Mouse (Mus musculus) cerebral cortex, adult 2 months (tissue): ENCODE measurements around the gene Fgd3.

Source experiments
- WGBS: fragments of 180-500 bp; shearing (Covaris S2); methylation state at CpG from one replicate; pipeline ENCODE4 v1.1.7; 2018; 5-methylcytosine and 5-hydroxymethylcytosine counted together

Fgd3 gene

GRCm38 (mm10) chr13:49338893-49339546, 18.9 kb upstream of the Fgd3 start:
- WGBS: 66% methylated on average over 7 of the region's 7 CpGs

- WGBS: 67% methylated on average over 12 of the region's 12 CpGs
Measured at GRCm38 (mm10) chr13:49335077-49335982, 15.2 kb upstream of the Fgd3 start.

DNA sequence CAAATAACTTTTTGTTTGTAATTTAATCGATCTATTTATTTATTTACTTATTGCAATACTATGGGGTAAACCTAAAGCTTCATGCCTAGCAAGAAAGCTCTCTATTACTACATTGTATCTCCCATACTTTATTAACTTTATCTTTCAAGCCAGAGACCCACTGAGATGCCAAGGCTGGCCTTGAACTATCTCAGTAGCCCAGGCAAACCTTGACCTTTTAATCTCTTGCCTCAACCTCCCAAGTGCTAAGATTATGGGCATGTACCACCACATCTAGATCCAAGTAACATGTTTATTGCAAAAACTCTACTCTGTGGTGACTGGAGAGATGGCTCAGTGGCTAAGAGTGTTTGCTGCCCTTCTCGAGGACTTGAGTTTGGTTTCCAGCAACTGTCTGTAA, 13.1 kb upstream of the Fgd3 start:
- WGBS: 78% methylated on average over 2 of the region's 2 CpGs

DNA sequence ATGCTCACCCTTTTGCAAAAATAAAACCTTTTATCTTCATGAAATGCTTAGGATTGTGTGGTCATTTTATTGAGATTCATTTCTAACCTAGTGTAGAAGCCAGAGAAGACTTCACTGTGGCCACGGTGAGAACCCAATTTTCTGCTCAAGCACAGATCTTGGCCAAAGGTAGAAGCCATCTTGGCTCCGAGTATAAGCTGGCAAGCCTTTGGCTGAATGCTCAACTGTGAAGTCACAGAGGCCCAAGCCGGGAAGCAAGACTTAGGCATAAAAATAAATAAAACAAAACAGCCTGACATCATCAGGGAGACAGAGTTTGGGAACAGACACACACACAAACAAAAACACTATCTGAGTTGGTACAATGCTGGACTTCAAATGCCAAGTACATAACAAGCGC, 8.0 kb upstream of the Fgd3 start:
- WGBS: 53% methylated on average over 4 of the region's 4 CpGs

DNA sequence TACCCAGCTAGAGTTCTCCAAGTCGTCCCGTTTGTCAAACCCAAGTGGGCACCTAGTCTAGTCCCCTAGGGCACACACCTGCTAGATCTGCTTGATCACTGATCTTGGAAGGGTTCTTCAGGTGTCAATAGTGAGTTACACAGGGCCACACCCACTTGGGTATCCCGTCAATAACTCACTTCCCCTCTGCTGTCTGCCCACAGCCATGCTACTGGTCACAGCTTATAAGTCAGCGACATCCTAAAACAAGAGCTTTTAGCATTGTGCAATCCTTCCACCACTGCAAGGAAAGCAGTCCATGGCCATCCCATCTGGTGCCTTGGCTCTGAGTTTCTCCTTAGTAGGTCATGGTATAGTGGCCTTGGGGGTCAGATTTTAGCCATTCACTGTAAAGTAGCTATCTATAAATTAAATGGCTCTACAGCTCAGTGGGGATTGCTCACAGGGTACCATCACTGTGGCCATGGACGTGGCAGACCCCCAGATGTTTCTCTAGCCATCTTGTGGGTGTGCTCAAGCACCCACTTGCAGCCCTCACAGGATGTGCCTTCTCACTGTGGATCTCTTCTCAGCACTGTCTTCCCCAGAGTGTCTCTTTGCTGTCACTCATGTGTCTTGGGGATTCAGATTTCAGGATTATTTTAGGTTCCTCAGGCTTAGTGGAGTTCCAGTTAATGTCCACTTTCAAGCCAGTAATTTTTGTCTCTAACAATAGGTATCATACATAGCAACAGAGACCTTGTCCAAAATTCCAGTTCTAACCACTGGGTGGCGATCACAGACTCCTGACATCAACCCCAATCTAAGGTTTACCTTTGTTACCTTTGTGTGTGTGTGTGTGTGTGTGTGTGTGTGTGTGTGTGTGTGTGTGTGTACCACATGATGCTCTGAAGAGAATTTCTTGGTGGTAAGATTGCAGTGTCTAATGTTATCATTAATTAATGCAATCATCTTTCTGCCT, 6.4 kb upstream of the Fgd3 start:
- WGBS: 59% methylated on average over 6 of the region's 6 CpGs

GRCm38 (mm10) chr13:49324871-49325270, 4.8 kb upstream of the Fgd3 start:
- WGBS: 91% methylated on average over 5 of the region's 5 CpGs

DNA sequence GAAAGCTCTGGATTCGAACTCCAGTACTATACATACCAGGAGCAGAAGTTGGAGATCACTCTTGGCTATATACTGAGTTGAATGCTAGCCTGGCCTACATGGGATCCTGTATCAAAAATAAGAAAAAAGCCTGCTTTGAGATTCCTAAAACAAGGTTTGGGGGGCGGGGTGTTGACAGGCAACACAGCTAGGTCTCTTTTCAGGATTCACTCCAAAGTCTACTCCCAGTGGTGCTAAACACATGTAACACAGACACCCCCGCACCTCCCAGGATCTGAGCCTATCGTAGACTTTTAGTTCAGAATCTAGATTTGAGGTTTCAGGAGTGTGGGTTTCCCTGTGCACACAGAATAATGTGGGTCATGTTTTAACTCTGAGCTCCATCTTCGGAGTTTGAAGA, 2.6 kb upstream of the Fgd3 start:
- 55% methylated on average over 5 of the region's 5 CpGs for WGBS

- WGBS: 42% methylated on average over 5 of the region's 5 CpGs
Measured at GRCm38 (mm10) chr13:49322169-49322568, 2.1 kb upstream of the Fgd3 start.

- WGBS: 52% methylated on average over 3 of the region's 3 CpGs
Measured at GRCm38 (mm10) chr13:49321452-49321851, 1.3 kb upstream of the Fgd3 start.

- 65% methylated on average over 1 of the region's 1 CpGs for WGBS
Measured at GRCm38 (mm10) chr13:49320514-49320913, 403 bp upstream of the Fgd3 start.

DNA sequence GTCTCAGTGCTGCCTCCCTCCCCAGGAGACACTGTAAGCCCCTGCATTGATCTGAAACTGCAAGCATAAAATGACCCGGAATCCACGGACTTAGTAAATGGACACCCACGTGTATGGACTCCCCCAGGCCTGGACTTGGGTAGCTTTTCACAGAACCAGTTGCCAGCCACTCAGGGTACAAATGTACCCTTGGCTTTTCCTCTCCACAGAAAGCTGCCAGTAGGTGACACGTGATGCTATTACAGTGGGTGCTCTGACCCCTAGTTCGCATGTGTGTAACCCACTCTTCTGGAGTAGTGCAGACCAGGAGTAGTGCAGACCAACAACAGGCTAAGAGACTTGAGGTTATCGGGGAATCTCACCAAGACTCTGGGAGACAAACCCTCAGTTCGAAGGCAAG, 2.2 kb downstream of the Fgd3 start:
- 74% methylated on average over 7 of the region's 7 CpGs for WGBS

GRCm38 (mm10) chr13:49317508-49317907, 2.6 kb downstream of the Fgd3 start:
- 70% methylated on average over 6 of the region's 6 CpGs for WGBS

GRCm38 (mm10) chr13:49316386-49317162, 3.5 kb downstream of the Fgd3 start:
- 49% methylated on average over 9 of the region's 9 CpGs for WGBS

DNA sequence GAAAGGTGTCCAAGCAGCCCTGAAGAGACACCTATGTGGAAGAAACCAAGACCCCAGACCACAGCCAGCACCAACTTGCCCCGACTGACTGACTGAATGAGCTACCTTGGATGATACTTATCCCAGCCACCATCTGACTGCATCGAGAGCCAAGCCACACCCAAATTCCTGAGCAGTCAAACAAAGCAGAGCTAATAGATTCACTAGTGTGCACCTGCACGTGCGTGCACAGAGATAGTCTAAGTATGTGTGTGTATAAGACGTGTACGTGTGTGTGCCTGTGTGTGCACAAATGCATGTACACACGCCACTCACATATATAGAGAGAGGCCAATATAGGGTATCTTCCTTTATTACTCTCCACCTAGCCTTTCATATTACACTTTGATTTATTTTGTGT, 8.5 kb downstream of the Fgd3 start:
- WGBS: 89% methylated on average over 7 of the region's 7 CpGs

DNA sequence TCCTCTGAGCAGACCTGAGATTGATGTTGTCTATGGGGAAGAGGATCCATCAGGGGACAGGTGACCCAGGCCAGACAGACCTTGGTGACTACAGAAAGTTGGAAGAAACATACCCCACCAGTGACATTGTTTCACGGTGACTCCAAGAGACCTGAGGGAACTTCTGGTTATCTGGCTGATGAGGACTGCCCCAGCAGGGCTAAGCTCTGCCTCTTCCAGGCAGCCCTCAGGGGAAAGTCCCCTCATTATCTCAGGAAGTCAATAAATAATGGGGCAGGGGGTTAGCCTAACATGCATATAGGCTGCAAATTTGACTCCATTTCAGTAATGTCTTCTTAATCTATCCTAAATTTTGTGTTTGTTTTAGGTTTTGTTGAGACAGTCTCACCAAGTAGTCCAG, 10.6 kb downstream of the Fgd3 start:
- WGBS: 95% methylated on average over 1 of the region's 1 CpGs

GRCm38 (mm10) chr13:49308861-49309403, 11.2 kb downstream of the Fgd3 start:
- 79% methylated on average over 16 of the region's 16 CpGs for WGBS

DNA sequence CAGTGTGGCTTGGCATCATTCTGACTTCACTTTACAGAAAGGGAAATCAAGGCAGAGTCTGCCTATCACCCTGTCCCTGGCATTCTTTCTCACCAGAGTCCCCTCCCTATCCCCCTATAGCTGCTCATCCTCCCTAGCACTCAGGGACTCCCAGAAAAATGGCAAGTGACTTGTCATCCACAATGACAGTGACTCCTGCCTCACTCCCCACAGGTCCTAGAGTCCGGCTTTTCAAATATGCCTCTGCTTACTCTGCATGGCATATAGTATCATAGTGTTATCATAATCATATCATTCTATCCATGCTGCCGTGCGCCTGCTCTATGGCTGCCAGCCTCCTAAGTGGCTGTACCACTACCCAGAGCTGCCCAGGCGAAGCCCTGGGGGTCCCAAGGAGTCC, 11.9 kb downstream of the Fgd3 start:
- WGBS: 93% methylated on average over 4 of the region's 4 CpGs

DNA sequence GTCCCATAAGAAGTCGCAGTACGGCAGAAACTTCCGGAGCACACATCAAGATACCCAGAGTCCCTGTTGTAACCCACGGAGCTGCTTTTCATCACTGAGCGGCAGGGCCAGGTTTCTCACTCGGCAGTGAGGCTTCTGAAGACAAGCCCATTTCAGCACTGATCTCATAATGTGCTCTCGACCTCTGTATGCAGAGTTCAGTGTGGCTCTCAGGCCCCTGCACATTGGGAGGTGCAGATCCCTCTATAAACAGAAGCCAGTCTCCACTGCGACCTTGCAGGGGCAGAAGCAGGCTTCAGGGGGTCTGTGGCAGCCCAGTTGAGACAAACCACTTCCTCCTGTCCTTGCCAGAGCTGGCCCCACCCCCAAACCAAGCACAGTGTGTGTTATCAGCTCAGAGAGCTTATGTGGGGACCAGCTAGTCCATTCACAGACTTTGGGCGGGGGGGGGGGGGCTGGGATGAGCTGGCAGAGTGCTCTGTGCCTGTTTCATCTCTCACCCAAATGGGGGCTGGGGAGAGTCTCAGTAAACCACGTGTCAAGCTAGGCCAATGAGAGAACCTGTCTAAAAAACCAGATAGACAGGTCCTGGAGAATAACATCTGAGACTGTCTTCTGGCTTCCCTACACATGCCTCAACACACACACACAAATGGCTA, 12.7 kb downstream of the Fgd3 start:
- 43% methylated on average over 10 of the region's 10 CpGs for WGBS

GRCm38 (mm10) chr13:49306771-49307310, 13.3 kb downstream of the Fgd3 start:
- WGBS: 70% methylated on average over 7 of the region's 7 CpGs

DNA sequence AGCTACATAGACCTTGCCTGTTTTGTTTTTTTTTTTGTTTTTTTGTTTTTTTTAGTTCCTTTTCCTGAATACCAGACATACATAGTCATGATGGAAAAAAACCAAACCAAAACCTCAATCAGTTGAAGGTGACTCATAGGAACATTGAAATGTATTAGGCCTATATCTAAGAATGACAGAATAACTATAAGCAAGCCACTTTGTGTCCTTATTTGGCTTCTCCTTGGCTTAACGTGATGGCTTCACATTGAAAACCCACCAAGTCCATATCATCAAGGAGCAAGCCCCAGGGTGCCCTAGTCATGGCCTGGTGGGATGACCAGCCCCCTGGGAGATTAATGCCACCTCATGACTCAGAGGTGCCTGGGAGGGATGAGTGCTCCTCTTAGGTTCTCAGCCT, 19.3 kb downstream of the Fgd3 start:
- 71% methylated on average over 1 of the region's 1 CpGs for WGBS
